Mouse (Mus musculus): ENCODE results near the gene Mxra7. TPM values are rescaled to one million over a fixed set of nuclear protein-coding genes. Genes with fewer than 3 reads are reported as not detected.
A peak's percentile ranks its signal among the peaks of the same experiment; 100 is the strongest.

Mxra7 gene
- polyA plus RNA-seq, 1 experiment = 17.8 TPM

DNA sequence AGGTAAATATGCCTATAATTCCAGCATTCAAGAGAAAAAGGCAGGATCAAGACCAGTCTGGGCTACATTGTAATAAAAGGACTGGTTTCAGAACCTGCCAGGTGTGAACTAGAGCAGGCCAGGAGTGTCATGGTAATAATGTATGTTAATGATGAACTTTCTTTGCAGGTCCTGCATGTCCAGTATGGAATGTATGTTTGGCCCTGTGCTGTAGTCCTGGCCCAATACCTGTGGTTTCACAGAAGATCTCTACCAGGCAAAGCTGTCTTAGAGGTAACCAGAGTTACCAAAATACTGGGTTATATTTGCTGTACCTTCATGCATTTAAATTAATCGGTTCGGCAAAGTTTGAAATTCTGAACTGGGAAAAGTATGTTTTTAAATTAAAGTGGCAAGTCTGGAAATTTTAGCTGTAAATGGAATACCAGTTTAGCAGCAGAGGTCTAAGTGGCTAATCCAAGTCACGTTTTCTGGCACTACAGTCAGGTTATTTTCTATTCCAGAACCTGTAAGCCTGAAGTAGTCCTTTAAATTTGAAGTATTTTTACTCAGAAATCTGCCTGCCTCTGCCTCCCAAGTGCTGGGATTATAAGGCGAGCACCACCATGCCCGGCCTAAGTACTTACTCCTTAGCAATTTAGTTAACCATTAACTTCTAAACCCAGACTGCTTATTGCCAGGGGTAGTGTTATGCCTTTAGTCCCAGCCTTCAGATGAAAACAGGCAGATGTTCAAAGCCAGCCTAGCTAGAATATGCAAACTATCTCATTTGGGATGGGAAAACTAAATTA, 20.4 kb upstream of the Mxra7 start:
- Histone ChIP-seq H3K27ac (ENCODE audit: insufficient read depth, low read length) (no peak overlapping the region), H3K4me3 (ENCODE audit: insufficient read depth, low read length) (no peak overlapping the region), H3K4me1 (ENCODE audit: control insufficient read depth, insufficient read depth, low read length) (peaks cover 6% of the 10 kb centered on the region; the same call in 1 of the 2 replicates)
- TF ChIP-seq CTCF (IDR thresholded peaks at IDR 0.05; ENCODE audit: extremely low read depth, insufficient read depth, low read length) = no peak
- no peak for TF ChIP-seq POLR2A (IDR thresholded peaks at IDR 0.05; ENCODE audit: extremely low read depth, insufficient read depth, low read length)

DNA sequence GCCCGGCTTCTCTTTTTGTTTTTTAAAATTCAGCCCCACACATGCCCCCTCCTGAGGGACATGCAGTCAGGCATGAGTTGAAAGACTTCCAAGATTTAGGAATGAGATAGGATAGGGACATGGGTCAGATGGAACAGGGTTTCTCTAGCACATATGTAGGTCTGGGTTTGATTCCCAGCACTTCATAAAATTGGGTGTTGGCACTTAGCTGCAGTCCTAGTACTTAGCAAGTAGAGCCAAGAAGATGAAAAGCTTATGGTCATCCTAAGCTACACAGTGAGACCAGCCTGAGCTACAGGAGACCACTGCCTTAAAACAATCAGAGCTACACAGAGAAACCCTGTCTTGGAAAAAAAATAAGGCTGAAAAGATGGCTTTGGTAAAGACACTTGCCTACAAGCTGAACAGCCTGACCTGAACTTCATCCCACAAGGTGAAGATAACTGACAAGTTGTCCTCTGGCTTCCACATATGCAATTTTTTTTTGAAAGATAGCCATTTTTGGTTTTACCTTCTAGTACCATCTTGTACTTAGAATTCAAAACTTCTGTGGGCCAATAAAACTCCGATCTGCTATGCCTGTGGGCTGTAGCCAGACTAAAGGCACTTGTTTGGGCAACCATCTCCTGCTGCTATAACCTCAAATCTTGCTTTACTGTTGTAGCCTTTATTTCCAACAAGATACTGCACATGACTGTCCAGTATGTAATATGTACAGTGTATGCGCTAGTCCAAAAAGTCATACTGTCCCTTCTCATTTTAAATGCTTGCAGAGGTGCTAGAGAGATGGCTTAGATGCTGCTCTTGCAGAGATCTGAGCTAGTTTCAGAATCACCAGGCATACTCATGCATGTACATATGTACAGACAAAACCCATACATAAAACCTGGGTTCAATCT, 19.6 kb upstream of the Mxra7 start:
- Histone ChIP-seq H3K4me3 (ENCODE audit: insufficient read depth, low read length) (no peak overlapping the region), H3K27ac (ENCODE audit: insufficient read depth, low read length) (no peak overlapping the region), H3K4me1 (ENCODE audit: control insufficient read depth, insufficient read depth, low read length) (peaks cover 6% of the 10 kb centered on the region; the same call in 1 of the 2 replicates)
- no peak for TF ChIP-seq CTCF (IDR thresholded peaks at IDR 0.05; ENCODE audit: extremely low read depth, insufficient read depth, low read length)
- TF ChIP-seq POLR2A (IDR thresholded peaks at IDR 0.05; ENCODE audit: extremely low read depth, insufficient read depth, low read length) = no peak

DNA sequence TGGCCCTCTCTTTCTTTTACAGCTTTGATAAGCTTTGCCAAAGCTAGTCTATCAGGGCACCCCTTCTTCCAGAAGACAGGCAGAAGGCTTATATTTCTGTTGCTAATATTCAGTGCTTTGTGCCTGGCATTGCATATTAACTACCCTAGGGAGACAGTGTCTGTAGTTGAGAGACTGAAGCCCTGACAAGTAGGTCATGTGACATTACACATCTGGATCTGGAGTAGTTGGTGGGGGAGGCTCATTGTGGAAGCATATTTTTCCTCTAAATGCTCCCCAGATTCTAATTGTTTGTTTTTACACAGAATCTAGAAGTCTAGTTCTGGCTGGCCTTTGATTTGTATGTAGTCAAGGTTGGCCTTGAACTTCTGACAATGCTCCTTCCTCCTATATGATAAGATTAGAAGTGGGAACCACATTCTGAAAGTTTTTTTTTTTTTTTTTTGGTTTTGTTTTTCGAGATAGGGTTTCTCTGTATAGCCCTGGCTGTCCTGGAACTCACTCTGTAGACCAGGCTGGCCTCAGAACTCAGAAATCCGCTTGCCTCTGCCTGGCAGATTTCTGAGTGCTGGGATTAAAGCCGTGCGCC, 18.8 kb upstream of the Mxra7 start:
- Histone ChIP-seq H3K27ac (ENCODE audit: insufficient read depth, low read length) (no peak overlapping the region), H3K4me3 (ENCODE audit: insufficient read depth, low read length) (no peak overlapping the region), H3K4me1 (ENCODE audit: control insufficient read depth, insufficient read depth, low read length) (peaks cover 7% of the 10 kb centered on the region; the same call in 1 of the 2 replicates)
- TF ChIP-seq CTCF (IDR thresholded peaks at IDR 0.05; ENCODE audit: extremely low read depth, insufficient read depth, low read length) = no peak
- TF ChIP-seq POLR2A (IDR thresholded peaks at IDR 0.05; ENCODE audit: extremely low read depth, insufficient read depth, low read length) = no peak

DNA sequence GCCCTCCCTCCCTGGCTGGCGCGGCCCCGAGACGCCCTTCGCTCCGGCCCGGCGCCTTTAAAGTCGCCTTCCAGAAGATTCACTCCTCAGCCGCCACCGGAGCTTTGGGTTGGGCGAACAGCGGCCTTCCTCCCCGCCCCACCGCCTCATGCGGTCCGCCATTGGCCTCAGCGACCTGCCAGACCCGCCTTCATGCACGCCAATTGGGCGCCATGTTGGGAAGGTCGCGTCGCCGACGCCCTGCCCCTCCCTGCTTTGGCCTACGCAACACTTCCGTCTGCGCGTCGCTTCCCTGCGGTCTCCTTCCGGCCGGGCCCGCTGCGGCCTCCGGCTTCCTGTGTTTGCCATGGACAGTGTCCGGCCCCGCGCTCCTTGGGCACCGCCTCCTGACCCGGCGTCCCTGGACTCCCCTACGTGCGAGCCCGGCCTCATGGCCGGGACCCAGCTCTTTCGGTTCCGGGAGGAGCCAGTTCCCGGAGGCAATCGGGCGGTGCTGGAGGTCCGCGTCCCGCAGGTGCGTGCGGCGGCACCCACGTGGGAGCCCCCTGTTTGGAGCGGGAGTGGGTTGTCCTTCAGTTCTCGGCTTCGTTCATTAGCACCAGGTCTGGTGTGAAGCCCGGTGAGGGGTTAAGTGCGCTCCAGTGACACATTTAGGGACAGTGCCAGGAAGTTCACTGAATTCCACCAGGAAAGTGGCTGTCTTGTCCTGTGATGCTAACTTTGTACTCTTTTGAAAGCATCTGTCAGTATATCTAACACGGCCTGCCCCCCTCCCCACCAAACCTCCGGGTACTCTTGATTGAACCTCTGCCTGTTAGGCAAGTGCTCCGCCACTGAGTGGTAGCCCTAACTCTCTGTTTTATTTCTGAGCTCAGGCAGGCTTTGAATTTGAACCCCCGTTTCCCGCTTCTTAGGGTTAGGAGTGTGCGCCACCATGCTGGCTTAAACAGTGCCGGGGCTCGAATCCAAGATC, 15.7 kb upstream of the Mxra7 start, which contains the start of the genes Mettl23 and Jmjd6:
Gene Mettl23 (plus strand): TSS at position 18 of the 973 bp plus-strand sequence.
Gene Jmjd6 (minus strand): TSS at position 189 of the 973 bp plus-strand sequence.
- peak within 1 kb of the TSS; percentile 87 for H3K4me3 ChIP-seq (ENCODE audit: insufficient read depth, low read length)
- no peak for TF ChIP-seq CTCF (IDR thresholded peaks at IDR 0.05; ENCODE audit: extremely low read depth, insufficient read depth, low read length)
- peak; percentile 18; the same call in 1 of the 2 replicates for TF ChIP-seq POLR2A (IDR thresholded peaks at IDR 0.05; ENCODE audit: extremely low read depth, insufficient read depth, low read length)
- H3K4me1 ChIP-seq (ENCODE audit: control insufficient read depth, insufficient read depth, low read length) = peaks cover 5% of the 10 kb centered on the region; the same call in 1 of the 2 replicates

DNA sequence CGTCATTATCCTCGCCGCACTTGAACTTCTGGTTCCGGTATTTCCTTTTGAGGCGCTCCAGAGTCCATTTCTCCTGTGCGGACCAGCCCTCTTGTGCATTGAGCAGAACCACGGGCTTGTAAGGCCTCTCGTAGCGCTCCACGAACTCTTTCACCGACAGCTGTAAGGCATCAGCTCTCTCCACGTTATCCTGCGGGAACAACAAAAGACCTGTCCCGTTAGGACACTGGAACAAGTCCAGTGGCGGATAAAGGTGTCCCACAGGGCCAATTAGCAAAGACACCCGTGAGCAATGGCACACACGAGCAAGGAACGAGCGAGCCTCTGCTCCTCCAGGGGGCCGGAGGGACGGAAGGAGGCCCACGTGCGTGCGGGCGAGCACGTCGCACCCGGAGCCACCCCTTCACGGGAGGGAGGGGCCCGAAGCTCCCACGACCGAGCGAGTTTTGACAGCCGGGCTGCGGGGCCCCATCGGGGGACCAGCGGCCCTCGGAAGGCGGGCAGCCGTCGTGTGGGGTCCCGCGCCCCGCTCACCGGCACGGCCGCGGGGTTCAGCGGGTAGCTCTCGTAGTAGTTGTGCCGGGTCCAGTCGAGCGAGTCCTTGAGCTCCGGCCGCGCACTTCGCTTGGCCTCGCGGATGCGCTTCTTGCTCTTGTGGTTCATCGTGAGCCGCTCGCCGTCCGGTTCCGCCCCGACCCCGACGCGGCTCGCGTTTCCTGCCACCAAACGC, 14.8 kb upstream of the Mxra7 start:
- Histone ChIP-seq H3K27ac (ENCODE audit: insufficient read depth, low read length) (peak overlapping the region; percentile 93), H3K4me3 (ENCODE audit: insufficient read depth, low read length) (peak overlapping the region; percentile 87), H3K4me1 (ENCODE audit: control insufficient read depth, insufficient read depth, low read length) (peaks cover 5% of the 10 kb centered on the region; the same call in 1 of the 2 replicates)
- TF ChIP-seq POLR2A (IDR thresholded peaks at IDR 0.05; ENCODE audit: extremely low read depth, insufficient read depth, low read length) = no peak
- TF ChIP-seq CTCF (IDR thresholded peaks at IDR 0.05; ENCODE audit: extremely low read depth, insufficient read depth, low read length) = no peak

More for the DNA sequence above, 15.7 kb upstream of the Mxra7 start, which contains the start of the genes Mettl23 and Jmjd6:
- peak within 1 kb of the TSS; percentile 93 for H3K27ac ChIP-seq (ENCODE audit: insufficient read depth, low read length)

DNA sequence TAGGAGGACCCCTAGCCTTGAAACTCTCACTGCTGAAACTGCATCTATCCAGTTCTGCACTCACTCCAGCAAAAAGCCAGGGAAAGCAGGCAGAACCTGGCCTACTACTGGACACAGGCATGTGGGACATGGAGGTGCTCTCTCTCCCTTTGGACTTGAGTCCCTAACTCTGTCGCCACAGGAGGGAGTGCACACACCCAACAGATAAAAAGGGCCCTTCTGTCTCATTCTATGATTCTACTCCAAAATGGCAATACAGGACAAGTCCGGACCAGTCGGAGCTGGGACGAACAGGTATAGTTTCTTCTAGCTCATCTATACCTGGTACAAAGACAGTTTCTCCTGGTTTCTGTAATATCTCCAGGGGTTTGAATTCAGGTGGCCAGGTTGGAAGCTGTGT, 12.9 kb upstream of the Mxra7 start:
- Histone ChIP-seq H3K27ac (ENCODE audit: insufficient read depth, low read length) (no peak overlapping the region), H3K4me3 (ENCODE audit: insufficient read depth, low read length) (no peak overlapping the region), H3K4me1 (ENCODE audit: control insufficient read depth, insufficient read depth, low read length) (peaks cover 6% of the 10 kb centered on the region; the same call in 1 of the 2 replicates)
- TF ChIP-seq CTCF (IDR thresholded peaks at IDR 0.05; ENCODE audit: extremely low read depth, insufficient read depth, low read length) (no peak), POLR2A (IDR thresholded peaks at IDR 0.05; ENCODE audit: extremely low read depth, insufficient read depth, low read length) (no peak)

DNA sequence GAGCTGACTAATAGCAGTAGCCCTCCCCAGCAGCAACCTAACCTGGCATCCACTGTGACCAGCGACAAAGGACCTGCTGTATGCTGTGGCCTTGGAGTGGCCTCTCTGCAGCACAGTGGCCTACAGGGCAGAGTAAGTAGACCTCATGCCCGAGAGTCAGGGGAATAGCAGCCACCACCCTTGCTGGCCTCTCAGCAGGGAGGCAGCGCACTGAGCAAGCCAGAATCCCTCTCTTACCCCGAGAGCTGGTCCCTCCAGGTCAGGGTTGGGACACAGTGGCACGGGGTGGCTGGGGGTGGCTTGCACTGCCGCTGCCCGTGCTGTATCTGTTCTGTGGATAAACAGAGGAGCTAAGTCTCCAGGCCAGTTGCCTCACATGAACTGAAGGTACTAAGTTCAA, 11.8 kb upstream of the Mxra7 start:
- peaks cover 6% of the 10 kb centered on the region; the same call in 1 of the 2 replicates for H3K4me1 ChIP-seq (ENCODE audit: control insufficient read depth, insufficient read depth, low read length)
- H3K27ac ChIP-seq (ENCODE audit: insufficient read depth, low read length) = no peak overlapping the region
- TF ChIP-seq POLR2A (IDR thresholded peaks at IDR 0.05; ENCODE audit: extremely low read depth, insufficient read depth, low read length) (no peak), CTCF (IDR thresholded peaks at IDR 0.05; ENCODE audit: extremely low read depth, insufficient read depth, low read length) (no peak)
- H3K4me3 ChIP-seq (ENCODE audit: insufficient read depth, low read length) = no peak overlapping the region

DNA sequence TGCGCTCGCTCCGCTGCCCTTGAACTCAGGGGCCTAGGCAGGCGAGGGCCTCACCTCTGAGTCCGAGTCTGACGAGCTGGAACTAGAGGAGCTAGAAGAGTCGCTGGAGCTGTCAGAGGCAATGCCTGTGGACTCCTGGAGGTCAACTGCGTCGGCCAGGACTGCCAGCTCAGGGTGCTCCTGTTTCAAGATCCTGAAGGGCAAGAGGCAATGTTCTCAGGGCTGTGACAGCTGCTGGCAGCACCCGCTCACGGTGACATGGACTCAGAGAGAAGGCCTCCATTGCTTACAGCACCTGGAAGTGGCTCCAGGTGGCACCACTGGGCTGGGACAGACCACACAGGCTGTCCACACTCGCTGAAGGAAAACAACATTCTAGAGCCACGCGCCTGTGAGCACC, 11.1 kb upstream of the Mxra7 start:
- no peak overlapping the region for H3K4me3 ChIP-seq (ENCODE audit: insufficient read depth, low read length)
- H3K27ac ChIP-seq (ENCODE audit: insufficient read depth, low read length) = no peak overlapping the region
- peaks cover 3% of the 10 kb centered on the region; the same call in 1 of the 2 replicates for H3K4me1 ChIP-seq (ENCODE audit: control insufficient read depth, insufficient read depth, low read length)
- TF ChIP-seq POLR2A (IDR thresholded peaks at IDR 0.05; ENCODE audit: extremely low read depth, insufficient read depth, low read length) = no peak
- no peak for TF ChIP-seq CTCF (IDR thresholded peaks at IDR 0.05; ENCODE audit: extremely low read depth, insufficient read depth, low read length)
